Mouse (Mus musculus): ENCODE data around the gene Rnf38.

DNA sequence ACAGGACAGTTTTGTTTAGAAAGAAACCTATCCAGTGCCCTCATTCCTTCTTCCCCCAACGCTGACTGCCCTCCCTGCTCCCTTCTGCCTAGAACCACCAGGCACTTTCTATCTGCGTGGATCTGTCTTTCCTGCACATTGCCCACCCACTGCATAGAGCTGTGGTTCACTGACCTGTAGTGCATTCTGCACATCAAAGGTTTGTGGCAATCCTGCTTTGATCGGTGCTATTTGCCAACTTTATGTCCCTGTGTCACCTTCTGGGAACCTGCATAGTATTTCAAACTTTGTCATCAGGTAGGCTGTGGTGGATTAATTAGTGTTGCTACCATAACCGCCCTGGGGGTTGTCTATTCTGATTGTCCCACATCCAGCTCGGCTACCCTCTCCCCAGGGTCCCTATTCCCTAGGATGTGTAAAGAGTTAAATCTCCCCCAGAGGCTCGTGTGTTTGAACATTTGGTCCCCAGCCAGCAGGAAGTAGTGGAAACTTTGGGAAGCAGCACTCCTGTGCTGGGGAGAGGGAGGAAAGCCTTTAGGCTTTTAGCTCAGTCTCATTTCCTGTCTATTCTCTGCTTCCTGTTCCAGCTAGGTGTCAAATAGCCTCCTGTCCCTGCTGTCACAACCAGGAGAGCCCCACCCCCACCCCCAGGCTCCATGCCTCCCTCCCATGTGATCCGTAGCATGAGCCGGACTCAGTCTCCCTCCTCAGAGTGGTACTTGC lies 129.2 kb downstream of the Rnf38 start:
- TF ChIP-seq CTCF (IDR thresholded peaks at IDR 0.05; ENCODE audit: low read depth, low read length) = no peak
- no peak for TF ChIP-seq GATA2 (IDR thresholded peaks at IDR 0.05; ENCODE audit: borderline replicate concordance, low read depth, low read length)
